Mouse (Mus musculus) heart, adult 2 months (tissue): ENCODE measurements around the gene Zfp706. TPM values are rescaled to one million over a fixed set of nuclear protein-coding genes. Genes with fewer than 3 reads are reported as not detected.

Experiments
- DNase-seq, 2 experiments: peaks; one replicate each; pipeline ENCODE4 v3.0.0; 2021
- H3K27ac ChIP-seq: fragments of 200-600 bp; 2 replicates; pipeline ENCODE4 v1.8.1; 2022
- H3K27me3 ChIP-seq: fragments of 200-500 bp; 2 replicates; pipeline ENCODE4 v1.6.1; 2012; ENCODE audit warnings: mild to moderate bottlenecking, low read length, inconsistent platforms, mixed read lengths; ENCODE audit not compliant: control insufficient read depth, insufficient read depth
- H3K36me3 ChIP-seq: fragments of 200-500 bp; 2 replicates; pipeline ENCODE4 v1.6.1; 2012; ENCODE audit warnings: low read length, inconsistent platforms; ENCODE audit not compliant: control insufficient read depth, insufficient read depth
- H3K4me1 ChIP-seq: fragments of 200-500 bp; 2 replicates; pipeline ENCODE4 v1.6.1; 2011; ENCODE audit warnings: low read length; ENCODE audit not compliant: control insufficient read depth, insufficient read depth
- H3K4me3 ChIP-seq: fragments of 200-600 bp; 2 replicates; pipeline ENCODE4 v1.8.1; 2022
- H3K79me2 ChIP-seq: fragments of 200-500 bp; replicated peaks from 2 replicates; pipeline ENCODE4 v1.6.1; 2012; ENCODE audit warnings: mild to moderate bottlenecking, inconsistent platforms, low read length, moderate library complexity, mixed read lengths; ENCODE audit not compliant: control insufficient read depth, insufficient read depth
- H3K9ac ChIP-seq: fragments of 200-500 bp; 2 replicates; pipeline ENCODE4 v1.6.1; 2012; ENCODE audit warnings: low read depth, mild to moderate bottlenecking, control low read depth, inconsistent platforms, low read length, mixed read lengths
- CTCF ChIP-seq: fragments of 200-600 bp; IDR thresholded peaks from 2 replicates; pipeline ENCODE4 v1.8.1; 2022; ENCODE audit warnings: antibody characterized with exemption, mild to moderate bottlenecking, moderate library complexity
- EP300 ChIP-seq: fragments of 200-500 bp; IDR thresholded peaks from 2 replicates; pipeline ENCODE4 v1.6.1; 2011; ENCODE audit warnings: low read depth, low read length, control low read depth; ENCODE audit not compliant: insufficient read depth
- POLR2A ChIP-seq: fragments of 200-500 bp; IDR thresholded peaks from 2 replicates; pipeline ENCODE4 v1.6.1; 2011; ENCODE audit warnings: mild to moderate bottlenecking, low read depth, low read length, control low read depth; ENCODE audit not compliant: insufficient read depth
- WGBS: fragments of 180-500 bp; shearing (Covaris S2); methylation state at CpG from one replicate; pipeline ENCODE4 v1.1.7; 2018; 5-methylcytosine and 5-hydroxymethylcytosine counted together
- intact Hi-C: fragments of 180-260 bp; cut with DNase I; formaldehyde crosslinking; loops from one replicate; pipeline ENCODE4 v1.15.1; 2025
- polyA plus RNA-seq: library from polyadenylated mRNA; depleted of rRNA; stranded (reverse); fragments of >200 nt; gene quantifications from 2 replicates; pipeline ENCODE4 v1.2.3, GENCODE M21; 2012
- total RNA-seq, 2 experiments: library from RNA; stranded (reverse); gene quantifications; 2 replicates each; pipeline ENCODE4 v1.2.3; 2021

Gene Zfp706
- total and polyA plus RNA-seq, 3 experiments: 61.1 to 240 (median 205) TPM

DNA sequence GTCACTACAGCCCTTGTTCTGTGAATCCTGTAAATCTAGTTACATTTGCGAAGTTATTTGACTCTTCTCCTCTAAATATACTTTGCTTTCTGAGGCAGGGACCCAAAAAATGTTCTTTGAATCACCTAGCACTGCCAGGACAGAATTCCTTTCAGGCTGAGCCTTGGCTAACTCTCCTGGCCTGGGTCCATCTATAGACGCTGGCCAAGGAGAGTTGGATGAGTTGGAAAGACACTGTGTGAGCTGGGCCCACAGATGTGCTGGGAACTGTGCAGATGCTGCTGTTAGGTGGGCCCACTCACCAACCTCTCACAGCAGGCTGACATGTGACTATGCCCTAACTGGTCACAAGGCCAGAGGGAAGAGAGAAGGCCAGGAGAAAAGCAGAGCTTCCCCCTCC, 41.1 kb downstream of the Zfp706 start:
- H3K4me3 ChIP-seq: no peak overlapping the region
- no peak for TF ChIP-seq POLR2A
- TF ChIP-seq EP300: no peak
- no peak for TF ChIP-seq CTCF
- no peaks in the 10 kb centered on the region for H3K36me3 ChIP-seq
- H3K79me2 ChIP-seq: no peaks in the 10 kb centered on the region
- intact Hi-C loops: no loop called here
- H3K4me1 ChIP-seq: no peaks in the 10 kb centered on the region
- no peak overlapping the region for H3K27ac ChIP-seq
- H3K9ac ChIP-seq: no peak overlapping the region
- H3K27me3 ChIP-seq: no peaks in the 10 kb centered on the region
- DNase-seq: peak in 1 of 2 experiments; percentile 46
- WGBS: 43% methylated on average over 2 of the region's 2 CpGs

- WGBS: 56% methylated on average over 4 of the region's 4 CpGs
- no peak overlapping the region for H3K9ac ChIP-seq
- no peaks in the 10 kb centered on the region for H3K79me2 ChIP-seq
- no peaks in the 10 kb centered on the region for H3K36me3 ChIP-seq
- no peaks in the 10 kb centered on the region for H3K27me3 ChIP-seq
- TF ChIP-seq EP300 (no peak), POLR2A (no peak), CTCF (no peak)
- DNase-seq: no peak
- intact Hi-C loops: no loop called here
- no peak overlapping the region for H3K4me3 ChIP-seq
- no peaks in the 10 kb centered on the region for H3K4me1 ChIP-seq
- no peak overlapping the region for H3K27ac ChIP-seq
Observed at GRCm38 (mm10) chr15:36965743-36966142, 41.8 kb downstream of the Zfp706 start.

DNA sequence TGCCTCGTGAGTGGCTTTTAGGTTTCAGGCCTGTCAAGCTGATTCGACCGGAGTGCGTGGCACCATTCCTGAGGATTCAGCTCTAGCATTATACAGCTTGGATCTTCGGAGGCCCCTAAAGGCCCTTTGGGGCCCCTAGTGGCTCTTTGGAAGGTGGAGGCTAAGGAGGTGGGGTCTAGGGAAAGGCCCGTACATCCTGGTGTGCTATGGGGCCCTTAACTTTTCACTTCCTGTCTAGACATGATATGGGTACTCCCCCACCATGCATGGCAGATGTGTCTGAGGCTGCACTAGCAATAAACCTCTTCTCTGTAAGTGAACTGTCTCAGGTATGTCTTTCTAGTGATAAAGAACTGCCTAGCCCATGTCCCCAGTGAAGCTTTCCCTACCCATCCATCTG, 44.6 kb downstream of the Zfp706 start:
- Histone ChIP-seq H3K4me1 (no peaks in the 10 kb centered on the region), H3K36me3 (no peaks in the 10 kb centered on the region), H3K79me2 (no peaks in the 10 kb centered on the region), H3K27ac (no peak overlapping the region), H3K27me3 (no peaks in the 10 kb centered on the region), H3K4me3 (no peak overlapping the region), H3K9ac (no peak overlapping the region)
- intact Hi-C loops: no loop called here
- no peak for DNase-seq
- WGBS: 72% methylated on average over 6 of the region's 6 CpGs
- TF ChIP-seq CTCF (no peak), EP300 (no peak), POLR2A (no peak)

- no peak overlapping the region for H3K9ac ChIP-seq
- no peaks in the 10 kb centered on the region for H3K36me3 ChIP-seq
- intact Hi-C loops: no loop called here
- no peaks in the 10 kb centered on the region for H3K4me1 ChIP-seq
- no peak overlapping the region for H3K27ac ChIP-seq
- DNase-seq: no peak
- 44% methylated on average over 4 of the region's 4 CpGs for WGBS
- no peaks in the 10 kb centered on the region for H3K79me2 ChIP-seq
- TF ChIP-seq EP300 (no peak), POLR2A (no peak), CTCF (no peak)
- H3K27me3 ChIP-seq: no peaks in the 10 kb centered on the region
- no peak overlapping the region for H3K4me3 ChIP-seq
Observed at GRCm38 (mm10) chr15:36960876-36961237, 46.7 kb downstream of the Zfp706 start.

DNA sequence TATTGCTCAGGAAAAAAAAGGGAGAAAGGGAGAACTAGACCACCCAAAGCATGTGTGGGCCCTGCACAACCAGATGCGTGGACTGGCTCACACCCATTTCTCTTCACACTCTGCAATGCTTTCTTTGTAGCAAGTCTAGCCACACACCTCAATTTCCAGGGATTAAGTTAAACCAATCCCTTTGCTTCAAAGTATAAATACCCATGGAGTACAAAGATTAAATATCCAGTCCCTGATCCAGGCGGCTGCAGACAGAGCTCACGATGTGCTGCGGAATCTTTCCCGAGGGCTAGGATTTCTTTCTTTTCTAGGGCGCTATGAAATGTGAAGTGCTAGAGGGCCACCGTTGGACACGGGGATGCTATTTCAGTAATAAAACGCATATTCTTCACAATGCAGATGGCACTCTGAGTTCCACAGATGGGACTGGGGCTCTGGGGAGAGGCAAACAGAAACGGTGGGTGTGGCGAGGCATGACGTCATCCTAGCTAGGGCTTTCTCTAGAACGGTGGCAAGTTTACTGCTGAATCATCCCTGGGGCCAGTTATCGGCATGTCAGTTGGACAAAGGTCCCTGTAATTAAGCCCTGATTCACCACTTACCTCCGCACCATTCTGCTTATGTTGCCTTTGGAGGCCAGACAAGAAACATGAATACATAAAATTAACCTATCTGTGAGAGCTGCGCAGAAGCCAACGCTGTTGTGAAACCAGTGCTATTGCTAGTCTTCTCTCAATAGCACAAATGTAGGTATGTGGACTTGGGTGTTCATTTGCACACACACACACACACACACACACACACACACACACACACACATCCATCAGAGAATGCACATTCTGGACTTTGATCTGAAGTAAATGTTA, 47.3 kb downstream of the Zfp706 start:
- Histone ChIP-seq H3K79me2 (no peaks in the 10 kb centered on the region), H3K4me1 (no peaks in the 10 kb centered on the region), H3K4me3 (no peak overlapping the region), H3K27me3 (no peaks in the 10 kb centered on the region), H3K36me3 (no peaks in the 10 kb centered on the region), H3K9ac (no peak overlapping the region), H3K27ac (no peak overlapping the region)
- 53% methylated on average over 17 of the region's 17 CpGs for WGBS
- TF ChIP-seq EP300 (0 out of 2 replicates have a peak, but pooled peaks have one; percentile 23), CTCF (no peak)
- DNase-seq: peak; percentile 56 to 63
- intact Hi-C loops: no loop called here

GRCm38 (mm10) chr15:36956221-36956620, 51.4 kb downstream of the Zfp706 start:
- H3K4me3 ChIP-seq: no peak overlapping the region
- intact Hi-C loops: loop anchor here (2.0 kb wide), 1 partner anchor 37 kb away; no protein-coding TSS in a partner anchor
- H3K79me2 ChIP-seq: no peaks in the 10 kb centered on the region
- H3K9ac ChIP-seq: no peak overlapping the region
- no peaks in the 10 kb centered on the region for H3K36me3 ChIP-seq
- H3K4me1 ChIP-seq: no peaks in the 10 kb centered on the region
- no peak for TF ChIP-seq EP300
- no peak for TF ChIP-seq POLR2A
- no peak for TF ChIP-seq CTCF
- 86% methylated on average over 3 of the region's 3 CpGs for WGBS
- no peaks in the 10 kb centered on the region for H3K27me3 ChIP-seq
- no peak for DNase-seq
- no peak overlapping the region for H3K27ac ChIP-seq
